Mouse (Mus musculus) lung, embryonic 15.5 days (tissue): ENCODE measurements at regions not wholly inside any gene's neighbourhood (a gene's known extent, or its start where the extent isn't known, plus 50 kb on each side); places are given as distances from the start of the nearest gene placed in this dataset.

Experiments
- ATAC-seq: fragments of 200-750 bp; cut with Nextera tagmentation; 2 replicates; pipeline ENCODE4 v1.8.0; 2017; ENCODE audit warnings: moderate number of reproducible peaks, borderline replicate concordance; ENCODE audit not compliant: low FRiP score, low TSS enrichment; ENCODE audit errors: extremely low read depth
- H3K27ac ChIP-seq: fragments of 300-500 bp; sonication (generic); 2 replicates; pipeline ENCODE4 v1.5.1; 2015; ENCODE audit warnings: moderate library complexity, mild to moderate bottlenecking, inconsistent platforms
- H3K27me3 ChIP-seq: fragments of 300-500 bp; sonication (generic); 2 replicates; pipeline ENCODE4 v1.6.1; 2015; ENCODE audit warnings: inconsistent platforms
- H3K36me3 ChIP-seq: fragments of 300-500 bp; sonication (generic); 2 replicates; pipeline ENCODE4 v1.6.1; 2015; ENCODE audit warnings: inconsistent platforms
- H3K4me1 ChIP-seq: fragments of 300-500 bp; sonication (generic); 2 replicates; pipeline ENCODE4 v1.6.1; 2015; ENCODE audit warnings: inconsistent platforms
- H3K4me2 ChIP-seq: fragments of 300-500 bp; sonication (generic); 2 replicates; pipeline ENCODE4 v1.6.1; 2015; ENCODE audit warnings: inconsistent platforms, mild to moderate bottlenecking, moderate library complexity
- H3K4me3 ChIP-seq: fragments of 300-500 bp; sonication (generic); 2 replicates; pipeline ENCODE4 v1.5.1; 2015; ENCODE audit warnings: mild to moderate bottlenecking, inconsistent platforms
- H3K9ac ChIP-seq: fragments of 300-500 bp; sonication (generic); 2 replicates; pipeline ENCODE4 v1.6.1; 2015; ENCODE audit warnings: inconsistent platforms
- H3K9me3 ChIP-seq: fragments of 300-500 bp; sonication (generic); 2 replicates; pipeline ENCODE4 v1.6.1; 2016; ENCODE audit warnings: inconsistent platforms
- WGBS: fragments of 180-500 bp; shearing (Covaris S2); methylation state at CpG from one replicate; pipeline ENCODE4 v1.1.7; 2015; 5-methylcytosine and 5-hydroxymethylcytosine counted together

GRCm38 (mm10) chr3:41140391-41140790 is 57.5 kb upstream of the Pgrmc2 start:
- H3K27ac ChIP-seq, result no peak overlapping the region
- H3K27me3 ChIP-seq, result no peaks in the 10 kb centered on the region
- no peak overlapping the region for H3K4me3 ChIP-seq
- WGBS, result 94% methylated on average over 4 of the region's 4 CpGs
- no peak overlapping the region for H3K4me2 ChIP-seq
- no peaks in the 10 kb centered on the region for H3K4me1 ChIP-seq
- no peak for ATAC-seq
- H3K36me3 ChIP-seq, result no peaks in the 10 kb centered on the region
- H3K9me3 ChIP-seq, result no peaks in the 10 kb centered on the region
- no peak overlapping the region for H3K9ac ChIP-seq

GRCm38 (mm10) chr3:41137931-41138330 is 55.1 kb upstream of the Pgrmc2 start:
- no peaks in the 10 kb centered on the region for H3K36me3 ChIP-seq
- H3K27me3 ChIP-seq, result no peaks in the 10 kb centered on the region
- no peak overlapping the region for H3K9ac ChIP-seq
- no peaks in the 10 kb centered on the region for H3K9me3 ChIP-seq
- no peak overlapping the region for H3K4me2 ChIP-seq
- H3K4me3 ChIP-seq, result no peak overlapping the region
- WGBS, result 82% methylated on average over 1 of the region's 1 CpGs
- no peak overlapping the region for H3K27ac ChIP-seq
- no peaks in the 10 kb centered on the region for H3K4me1 ChIP-seq
- ATAC-seq, result no peak

- Histone ChIP-seq H3K27ac (no peak overlapping the region), H3K4me3 (no peak overlapping the region), H3K36me3 (no peaks in the 10 kb centered on the region), H3K9me3 (no peaks in the 10 kb centered on the region), H3K4me2 (no peak overlapping the region), H3K27me3 (no peaks in the 10 kb centered on the region), H3K4me1 (no peaks in the 10 kb centered on the region), H3K9ac (no peak overlapping the region)
- ATAC-seq, result no peak
- 63% methylated on average over 6 of the region's 6 CpGs for WGBS
Observed at GRCm38 (mm10) chr3:41132889-41133288, 50.0 kb upstream of the Pgrmc2 start.
